Mouse (Mus musculus): ENCODE data around the gene Tmem210.

The Tmem210 gene

GRCm38 (mm10) chr2:25293706-25294105 is 5.8 kb downstream of the Tmem210 start:
- DNase-seq (ENCODE audit: low read depth, low spot score) = no peak

GRCm38 (mm10) chr2:25297093-25297492 is 9.1 kb downstream of the Tmem210 start:
- DNase-seq (ENCODE audit: low read depth, low spot score) = no peak

GRCm38 (mm10) chr2:25298046-25298445 is 10.1 kb downstream of the Tmem210 start:
- no peak for DNase-seq (ENCODE audit: low read depth, low spot score)

- DNase-seq (ENCODE audit: low read depth, low spot score) = no peak
Observed at GRCm38 (mm10) chr2:25303452-25303851, 15.5 kb downstream of the Tmem210 start.

- DNase-seq (ENCODE audit: low read depth, low spot score) = no peak
Observed at GRCm38 (mm10) chr2:25303931-25304656, 16.1 kb downstream of the Tmem210 start.

- peak; percentile 60 for DNase-seq (ENCODE audit: low read depth, low spot score)
Observed at GRCm38 (mm10) chr2:25304657-25305541, 17.0 kb downstream of the Tmem210 start.

GRCm38 (mm10) chr2:25305587-25306359 is 17.8 kb downstream of the Tmem210 start:
- no peak for DNase-seq (ENCODE audit: low read depth, low spot score)

GRCm38 (mm10) chr2:25310180-25310579 is 22.2 kb downstream of the Tmem210 start:
- no peak for DNase-seq (ENCODE audit: low read depth, low spot score)

- no peak for DNase-seq (ENCODE audit: low read depth, low spot score)
Observed at GRCm38 (mm10) chr2:25310969-25311368, 23.0 kb downstream of the Tmem210 start.

- no peak for DNase-seq (ENCODE audit: low read depth, low spot score)
Observed at GRCm38 (mm10) chr2:25311491-25311891, 23.5 kb downstream of the Tmem210 start.

- no peak for DNase-seq (ENCODE audit: low read depth, low spot score)
Observed at GRCm38 (mm10) chr2:25318119-25318966, 30.4 kb downstream of the Tmem210 start.

- DNase-seq (ENCODE audit: low read depth, low spot score) = peak; percentile 77
Observed at GRCm38 (mm10) chr2:25318971-25319773, 31.2 kb downstream of the Tmem210 start, which contains the start of gene Grin1. Gene Grin1, minus strand, starts transcription at chr2:25319187.

- no peak for DNase-seq (ENCODE audit: low read depth, low spot score)
Observed at GRCm38 (mm10) chr2:25320084-25320483, 32.1 kb downstream of the Tmem210 start.

GRCm38 (mm10) chr2:25326036-25326435 is 38.1 kb downstream of the Tmem210 start:
- DNase-seq (ENCODE audit: low read depth, low spot score) = no peak

- DNase-seq (ENCODE audit: low read depth, low spot score) = peak; percentile 49
Observed at GRCm38 (mm10) chr2:25328440-25328839, 40.5 kb downstream of the Tmem210 start.

GRCm38 (mm10) chr2:25331470-25331869 is 43.5 kb downstream of the Tmem210 start:
- no peak for DNase-seq (ENCODE audit: low read depth, low spot score)

GRCm38 (mm10) chr2:25332286-25333160 is 44.6 kb downstream of the Tmem210 start, which contains the start of gene Man1b1:
Gene Man1b1, plus strand, starts transcription at chr2:25332338.
- peak; percentile 100 for DNase-seq (ENCODE audit: low read depth, low spot score)

GRCm38 (mm10) chr2:25333569-25333968 is 45.6 kb downstream of the Tmem210 start:
- DNase-seq (ENCODE audit: low read depth, low spot score) = no peak

GRCm38 (mm10) chr2:25338303-25338702 is 50.4 kb downstream of the Tmem210 start:
- no peak for DNase-seq (ENCODE audit: low read depth, low spot score)
